Mouse (Mus musculus): Measurements from ENCODE around the gene Azin2. TPM values are rescaled to one million over a fixed set of nuclear protein-coding genes. Genes with fewer than 3 reads are reported as not detected.

Azin2 gene
- polyA plus RNA-seq, 1 experiment = 7.6 TPM

DNA sequence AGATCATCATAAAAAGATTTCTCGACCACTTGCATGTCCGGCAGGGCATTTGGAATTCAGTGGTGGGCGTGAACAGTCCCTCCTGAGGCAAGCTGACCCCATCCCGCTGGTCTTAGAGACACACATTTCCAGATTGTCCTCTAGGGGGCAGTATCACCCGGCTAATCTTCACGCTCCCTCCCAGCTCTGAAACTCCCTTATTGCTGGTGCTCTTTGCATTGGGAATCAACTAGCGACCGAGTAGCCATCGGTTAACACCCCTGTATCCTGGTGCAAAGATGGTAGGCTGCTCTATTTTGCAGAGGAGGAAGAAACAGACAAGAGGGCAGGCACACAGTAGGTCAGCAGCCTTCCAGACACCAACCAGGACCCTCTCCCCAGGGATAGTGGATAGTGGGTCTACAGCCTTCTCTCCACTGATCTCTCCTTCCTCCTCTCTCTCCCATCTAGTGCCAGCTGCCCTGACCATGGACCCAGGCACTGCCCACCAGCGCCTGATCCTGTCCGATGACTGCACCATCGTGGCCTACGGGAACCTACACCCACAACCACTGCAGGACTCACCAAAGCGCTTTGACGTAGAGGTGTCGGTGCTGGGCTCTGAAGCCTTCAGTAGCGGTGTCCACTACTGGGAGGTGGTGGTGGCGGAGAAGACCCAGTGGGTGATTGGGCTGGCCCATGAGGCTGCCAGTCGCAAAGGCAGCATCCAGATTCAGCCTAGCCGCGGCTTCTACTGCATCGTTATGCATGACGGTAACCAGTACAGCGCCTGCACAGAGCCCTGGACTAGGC, 53.5 kb downstream of the Azin2 start:
- Histone ChIP-seq H3K4me1 (replicated peaks; ENCODE audit: control insufficient read depth, insufficient read depth, low read length) (no peaks in the 10 kb centered on the region), H3K27ac (ENCODE audit: control insufficient read depth, insufficient read depth, low read length) (no peak overlapping the region), H3K27me3 (ENCODE audit: control insufficient read depth, insufficient read depth, low read length) (no peaks in the 10 kb centered on the region), H3K36me3 (ENCODE audit: control insufficient read depth, insufficient read depth, low read length) (no peaks in the 10 kb centered on the region), H3K4me3 (ENCODE audit: control insufficient read depth, insufficient read depth, low read length) (no peak overlapping the region)
- DNase-seq = peak; percentile 39
- TF ChIP-seq CTCF (IDR thresholded peaks at IDR 0.05; ENCODE audit: borderline replicate concordance, control insufficient read depth, extremely low read depth, insufficient read depth, low read length, poor library complexity) (peak; percentile 66; the same call in 1 of the 2 replicates), POLR2A (IDR thresholded peaks at IDR 0.05; ENCODE audit: control insufficient read depth, extremely low read depth, insufficient read depth, low read length, poor library complexity) (no peak)
- WGBS = 66% methylated on average over 24 of the region's 24 CpGs

DNA sequence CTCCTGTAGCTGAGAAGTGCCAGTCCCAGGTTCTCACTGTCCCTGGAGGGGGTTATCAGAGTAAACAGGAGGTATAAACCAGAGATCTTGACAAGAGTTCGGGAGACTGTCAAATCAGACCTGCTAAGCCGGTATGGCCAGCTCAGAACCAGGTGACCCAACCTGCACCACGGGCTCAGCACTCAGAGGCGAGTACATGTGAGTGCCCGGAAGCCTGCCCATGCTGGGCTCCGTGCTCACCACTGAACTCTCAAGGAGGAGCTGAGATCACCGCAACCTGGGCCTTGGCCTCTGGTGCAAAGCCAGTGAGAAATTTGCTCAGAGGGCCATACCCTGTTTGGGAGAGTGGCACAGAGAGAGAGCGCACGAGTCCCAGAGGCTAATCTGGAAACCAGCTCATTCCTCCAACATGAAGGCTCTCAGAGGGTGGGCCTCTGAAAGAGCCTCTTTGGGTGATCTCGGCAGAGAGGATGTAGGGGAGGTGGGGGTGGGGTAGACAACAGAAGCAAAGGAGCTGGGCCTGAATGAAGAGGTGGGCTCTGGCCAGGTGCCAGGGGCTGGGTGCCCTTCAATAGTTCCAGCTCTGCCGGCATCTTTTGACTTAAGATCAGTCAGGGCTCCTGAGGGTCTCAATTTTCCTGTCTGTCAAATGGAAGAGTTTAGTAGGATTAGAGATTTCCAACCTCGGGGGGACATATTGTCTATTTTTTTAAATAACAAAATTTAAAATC, 54.8 kb downstream of the Azin2 start:
- no peak for DNase-seq
- WGBS = 88% methylated on average over 12 of the region's 12 CpGs
- Histone ChIP-seq H3K36me3 (ENCODE audit: control insufficient read depth, insufficient read depth, low read length) (no peaks in the 10 kb centered on the region), H3K4me3 (ENCODE audit: control insufficient read depth, insufficient read depth, low read length) (no peak overlapping the region), H3K27ac (ENCODE audit: control insufficient read depth, insufficient read depth, low read length) (no peak overlapping the region), H3K4me1 (replicated peaks; ENCODE audit: control insufficient read depth, insufficient read depth, low read length) (no peaks in the 10 kb centered on the region), H3K27me3 (ENCODE audit: control insufficient read depth, insufficient read depth, low read length) (no peaks in the 10 kb centered on the region)
- TF ChIP-seq POLR2A (IDR thresholded peaks at IDR 0.05; ENCODE audit: control insufficient read depth, extremely low read depth, insufficient read depth, low read length, poor library complexity) = no peak
- no peak for TF ChIP-seq CTCF (IDR thresholded peaks at IDR 0.05; ENCODE audit: borderline replicate concordance, control insufficient read depth, extremely low read depth, insufficient read depth, low read length, poor library complexity)

DNA sequence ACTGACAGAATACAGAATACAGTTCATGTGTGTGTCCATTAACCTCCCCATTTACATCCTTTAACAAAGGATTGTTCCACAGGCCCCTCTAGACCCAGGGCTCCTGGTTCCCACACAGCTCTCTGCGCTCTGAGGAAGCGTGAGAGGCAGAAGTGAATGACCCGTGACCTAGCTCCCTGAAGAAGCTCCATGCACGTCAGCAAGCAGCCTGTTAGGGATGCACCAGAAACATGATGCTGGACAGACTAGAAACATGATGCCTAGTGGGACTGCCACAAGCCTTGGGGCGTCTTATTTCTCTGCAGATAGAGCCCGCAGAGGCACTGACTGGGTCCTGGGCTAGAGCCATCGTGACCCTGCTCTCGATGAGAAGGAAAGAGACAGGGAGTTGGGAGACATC, 55.5 kb downstream of the Azin2 start:
- H3K4me1 ChIP-seq (replicated peaks; ENCODE audit: control insufficient read depth, insufficient read depth, low read length) = no peaks in the 10 kb centered on the region
- no peak overlapping the region for H3K27ac ChIP-seq (ENCODE audit: control insufficient read depth, insufficient read depth, low read length)
- TF ChIP-seq POLR2A (IDR thresholded peaks at IDR 0.05; ENCODE audit: control insufficient read depth, extremely low read depth, insufficient read depth, low read length, poor library complexity) (no peak), CTCF (IDR thresholded peaks at IDR 0.05; ENCODE audit: borderline replicate concordance, control insufficient read depth, extremely low read depth, insufficient read depth, low read length, poor library complexity) (no peak)
- no peaks in the 10 kb centered on the region for H3K36me3 ChIP-seq (ENCODE audit: control insufficient read depth, insufficient read depth, low read length)
- no peak overlapping the region for H3K4me3 ChIP-seq (ENCODE audit: control insufficient read depth, insufficient read depth, low read length)
- DNase-seq = no peak
- no peaks in the 10 kb centered on the region for H3K27me3 ChIP-seq (ENCODE audit: control insufficient read depth, insufficient read depth, low read length)
- 93% methylated on average over 8 of the region's 8 CpGs for WGBS

DNA sequence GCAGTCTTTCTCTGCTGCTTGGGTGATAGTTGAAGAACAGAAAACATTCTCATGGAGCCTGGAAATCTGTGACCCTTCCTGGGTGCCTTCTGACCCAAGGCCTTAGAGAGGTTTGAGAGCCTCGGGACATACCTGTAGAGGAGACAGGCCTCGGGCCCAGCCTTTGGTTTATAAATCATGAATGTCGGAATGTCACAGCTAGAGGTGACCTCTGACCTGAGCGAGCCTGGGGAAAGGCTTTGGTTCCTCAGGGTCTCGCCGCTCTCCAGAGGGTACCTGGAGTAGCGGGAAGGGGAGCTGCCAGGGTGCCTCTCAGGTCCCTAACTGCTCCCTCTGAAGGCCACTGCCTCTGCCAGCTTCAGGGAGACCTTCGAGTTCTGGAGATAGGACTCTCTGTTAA, 57.0 kb downstream of the Azin2 start:
- Histone ChIP-seq H3K27me3 (ENCODE audit: control insufficient read depth, insufficient read depth, low read length) (no peaks in the 10 kb centered on the region), H3K27ac (ENCODE audit: control insufficient read depth, insufficient read depth, low read length) (no peak overlapping the region), H3K4me3 (ENCODE audit: control insufficient read depth, insufficient read depth, low read length) (no peak overlapping the region), H3K36me3 (ENCODE audit: control insufficient read depth, insufficient read depth, low read length) (no peaks in the 10 kb centered on the region), H3K4me1 (replicated peaks; ENCODE audit: control insufficient read depth, insufficient read depth, low read length) (no peaks in the 10 kb centered on the region)
- TF ChIP-seq POLR2A (IDR thresholded peaks at IDR 0.05; ENCODE audit: control insufficient read depth, extremely low read depth, insufficient read depth, low read length, poor library complexity) (no peak), CTCF (IDR thresholded peaks at IDR 0.05; ENCODE audit: borderline replicate concordance, control insufficient read depth, extremely low read depth, insufficient read depth, low read length, poor library complexity) (no peak)
- 92% methylated on average over 8 of the region's 8 CpGs for WGBS
- no peak for DNase-seq

DNA sequence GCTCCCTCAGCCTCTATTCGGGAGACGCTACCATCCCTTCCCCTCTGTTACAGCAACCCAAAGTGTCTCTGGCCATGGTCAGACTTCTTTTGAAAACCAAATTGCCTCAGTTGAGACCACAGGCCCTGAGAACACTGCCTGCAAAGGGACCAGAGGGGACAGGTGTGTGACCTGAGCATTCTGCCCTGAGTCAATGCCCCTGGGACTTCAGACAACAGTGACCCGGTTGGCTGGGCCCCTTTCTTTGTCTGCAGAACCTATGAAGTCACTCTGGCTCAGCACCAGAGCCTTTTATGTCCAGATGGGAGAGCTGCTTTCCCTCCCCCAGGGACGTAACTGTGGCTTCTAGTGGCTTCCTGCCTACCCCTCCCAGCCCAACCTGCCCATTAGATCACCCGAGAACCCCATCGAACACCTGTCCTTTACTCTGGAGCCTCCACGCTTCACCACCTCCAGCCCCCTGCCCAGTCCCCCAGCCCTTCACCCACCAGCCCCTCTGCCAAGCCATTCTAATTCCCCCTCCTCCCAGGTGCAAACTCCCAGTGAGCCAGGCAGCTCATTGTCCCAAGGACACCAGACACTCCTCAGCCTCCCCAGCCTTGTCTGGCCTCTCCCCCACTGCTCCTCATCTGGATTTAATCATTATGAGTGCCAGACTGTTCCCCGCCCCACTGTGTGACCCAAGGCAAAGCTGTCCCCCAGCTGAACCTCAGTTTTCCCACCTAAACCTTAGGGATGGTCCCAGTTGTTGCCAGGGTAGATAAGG, 58.0 kb downstream of the Azin2 start:
- H3K4me3 ChIP-seq (ENCODE audit: control insufficient read depth, insufficient read depth, low read length) = no peak overlapping the region
- TF ChIP-seq CTCF (IDR thresholded peaks at IDR 0.05; ENCODE audit: borderline replicate concordance, control insufficient read depth, extremely low read depth, insufficient read depth, low read length, poor library complexity) (no peak), POLR2A (IDR thresholded peaks at IDR 0.05; ENCODE audit: control insufficient read depth, extremely low read depth, insufficient read depth, low read length, poor library complexity) (no peak)
- H3K36me3 ChIP-seq (ENCODE audit: control insufficient read depth, insufficient read depth, low read length) = no peaks in the 10 kb centered on the region
- WGBS = 68% methylated on average over 8 of the region's 8 CpGs
- peaks cover 4% of the 10 kb centered on the region for H3K4me1 ChIP-seq (replicated peaks; ENCODE audit: control insufficient read depth, insufficient read depth, low read length)
- H3K27me3 ChIP-seq (ENCODE audit: control insufficient read depth, insufficient read depth, low read length) = no peaks in the 10 kb centered on the region
- H3K27ac ChIP-seq (ENCODE audit: control insufficient read depth, insufficient read depth, low read length) = no peak overlapping the region
- no peak for DNase-seq

DNA sequence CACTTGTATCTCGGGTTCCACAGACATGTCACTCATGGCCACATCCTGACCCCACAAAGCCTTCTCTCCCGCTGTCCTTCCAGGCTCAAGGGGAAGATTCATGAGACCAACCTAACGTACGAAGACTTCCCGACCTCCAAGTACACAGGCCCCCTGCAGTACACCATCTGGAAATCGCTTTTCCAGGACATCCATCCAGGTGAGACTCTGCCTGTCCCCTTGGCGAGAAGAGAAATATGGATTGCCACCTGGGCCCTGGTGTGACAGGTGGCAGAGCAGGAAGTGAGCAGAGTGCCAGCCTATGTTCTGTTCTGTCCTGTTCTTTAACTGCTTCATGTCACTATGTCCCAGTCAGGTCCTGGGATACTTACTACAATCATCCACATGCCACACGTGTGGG, 59.9 kb downstream of the Azin2 start:
- DNase-seq = no peak
- Histone ChIP-seq H3K36me3 (ENCODE audit: control insufficient read depth, insufficient read depth, low read length) (no peaks in the 10 kb centered on the region), H3K27me3 (ENCODE audit: control insufficient read depth, insufficient read depth, low read length) (no peaks in the 10 kb centered on the region), H3K4me1 (replicated peaks; ENCODE audit: control insufficient read depth, insufficient read depth, low read length) (peaks cover 7% of the 10 kb centered on the region), H3K4me3 (ENCODE audit: control insufficient read depth, insufficient read depth, low read length) (no peak overlapping the region), H3K27ac (ENCODE audit: control insufficient read depth, insufficient read depth, low read length) (no peak overlapping the region)
- 96% methylated on average over 8 of the region's 8 CpGs for WGBS
- TF ChIP-seq CTCF (IDR thresholded peaks at IDR 0.05; ENCODE audit: borderline replicate concordance, control insufficient read depth, extremely low read depth, insufficient read depth, low read length, poor library complexity) = no peak
- no peak for TF ChIP-seq POLR2A (IDR thresholded peaks at IDR 0.05; ENCODE audit: control insufficient read depth, extremely low read depth, insufficient read depth, low read length, poor library complexity)

Data from thymus, adult 2 months (tissue).